ENCODE assay signal across 8 mouse cellular contexts in the genomic region with DNA sequence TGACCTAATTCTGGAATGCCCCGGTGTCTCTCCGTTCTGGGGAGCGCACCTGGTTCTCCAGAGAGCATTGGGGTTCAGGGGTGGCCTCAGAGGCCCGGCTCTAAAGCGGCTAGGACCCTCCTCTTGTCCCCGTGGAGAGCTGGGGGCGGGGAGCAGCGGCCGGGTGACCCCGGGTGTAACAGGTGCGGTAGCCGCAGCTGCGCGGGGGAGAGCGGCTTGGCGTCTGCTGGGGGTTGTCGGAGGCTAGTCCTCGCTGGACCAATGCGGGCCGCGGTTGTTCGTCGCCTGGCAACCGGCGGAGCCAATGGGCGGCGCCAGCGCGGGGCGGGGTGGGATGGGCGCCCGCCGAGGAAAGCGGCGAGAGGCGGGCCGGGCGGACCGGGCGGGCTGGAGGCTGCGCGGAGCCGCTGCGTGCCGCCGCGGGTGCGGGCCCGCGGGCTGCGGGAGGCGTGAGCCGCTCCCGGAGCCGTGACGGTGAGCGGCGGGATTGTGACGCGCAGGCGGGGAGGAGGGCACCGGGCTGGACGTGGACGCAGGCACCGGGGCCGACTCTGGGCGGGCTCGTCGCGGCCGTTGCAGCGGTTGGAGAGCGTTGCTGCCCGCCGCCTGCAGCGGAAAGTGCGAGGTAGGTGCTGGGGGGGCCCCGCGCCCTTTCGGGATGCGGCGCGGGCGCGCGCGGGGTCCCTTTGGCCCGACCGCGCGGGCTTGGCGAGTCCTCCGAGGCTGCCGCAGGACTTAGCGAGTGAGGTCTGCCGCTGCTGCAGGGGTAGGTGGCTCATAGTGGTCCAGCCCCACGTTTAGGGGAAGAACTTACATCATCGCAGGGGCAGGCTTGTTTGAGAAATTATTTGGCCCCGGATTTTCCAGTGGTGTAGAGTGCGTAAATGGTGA. TPM values are rescaled to one million over a fixed set of nuclear protein-coding genes. Genes with fewer than 3 reads are reported as not detected.
DNase-seq lines count a peak whose midpoint lies in the region; ATAC-seq lines count a peak whose summit lies in the region.

A gene (plus strand): TSS at position 332 of the 891 bp plus-strand sequence.

- DNase-seq in adrenal gland, postnatal 10 days = peak; percentile 100
- DNase-seq in embryo, embryonic 9.5 days (ENCODE audit: extremely low spot score) = peak; percentile 97
- DNase-seq in gastrocnemius, postnatal 4 days (ENCODE audit: low spot score in 2 of 2) = peak; percentile 98 to 99
- DNase-seq in left cerebral cortex, postnatal 36 days (ENCODE audit: low spot score in 2 of 2) = peak; percentile 97 to 98
- peak; percentile 99 for DNase-seq in midbrain, embryonic 10.5 days (ENCODE audit: low spot score)
- peak; percentile 93 to 95 for DNase-seq in right cerebral cortex, postnatal 36 days (ENCODE audit: low spot score in 2 of 2)
- DNase-seq in urinary bladder, postnatal 4 days (ENCODE audit: low spot score in 2 of 2) = peak; percentile 95 to 99

- H3K4me1 ChIP-seq in intestine, embryonic 16.5 days (ENCODE audit: control insufficient read depth, insufficient read depth, low read length) = peaks cover 8% of the 10 kb centered on the region; the same call in 1 of the 2 replicates
- H3K4me1 ChIP-seq in midbrain, embryonic 10.5 days = peaks cover 37% of the 10 kb centered on the region

- H3K4me3 ChIP-seq in intestine, embryonic 16.5 days (ENCODE audit: low read length) = peak within 1 kb of the TSS; percentile 92
- H3K4me3 ChIP-seq in midbrain, embryonic 10.5 days = peak within 1 kb of the TSS; percentile 96

- H3K27me3 ChIP-seq in intestine, embryonic 16.5 days (replicated peaks; ENCODE audit: control insufficient read depth, insufficient read depth, low read length) = no peaks in the 10 kb centered on the region
- no peaks in the 10 kb centered on the region for H3K27me3 ChIP-seq in midbrain, embryonic 10.5 days (ENCODE audit: low read depth, poor library complexity, severe bottlenecking)

- H3K9me3 ChIP-seq in intestine, embryonic 16.5 days (ENCODE audit: control insufficient read depth, low read length) = no peaks in the 10 kb centered on the region; the same call in 1 of the 2 replicates
- H3K9me3 ChIP-seq in midbrain, embryonic 10.5 days (replicated peaks) = no peaks in the 10 kb centered on the region; the same call in 1 of the 2 replicates

- H3K4me2 ChIP-seq in intestine, embryonic 16.5 days (ENCODE audit: low read depth, low read length) = peak within 1 kb of the TSS; percentile 73

- peak within 1 kb of the TSS; percentile 93 for H3K27ac ChIP-seq in intestine, embryonic 16.5 days (ENCODE audit: low read length)
- H3K27ac ChIP-seq in midbrain, embryonic 10.5 days (replicated peaks) = peak within 1 kb of the TSS; percentile 96

- peak within 1 kb of the TSS; percentile 95 for H3K9ac ChIP-seq in intestine, embryonic 16.5 days (ENCODE audit: low read depth, low read length)

- intact Hi-C loops in left cerebral cortex, postnatal 36 days (cut with DNase I) = loop anchor here (5.0 kb wide), 1 partner anchor 57 kb away; no protein-coding TSS in a partner anchor

- H3K36me3 ChIP-seq in intestine, embryonic 16.5 days (ENCODE audit: control insufficient read depth, insufficient read depth, low read length) = no peaks in the 10 kb centered on the region
- no peaks in the 10 kb centered on the region; the same call in 1 of the 2 replicates for H3K36me3 ChIP-seq in midbrain, embryonic 10.5 days

- WGBS in intestine, embryonic 16.5 days = under 1% methylated on average over 99 of the region's 100 CpGs
- WGBS in midbrain, embryonic 10.5 days = under 1% methylated on average over 100 of the region's 100 CpGs

- peak; percentile 92 for ATAC-seq in intestine, embryonic 16.5 days

RNA-seq across cellular contexts. Expression of the gene that starts here (rescaled TPM):
- total RNA-seq in adrenal gland, postnatal 10 days (2021) = 10 to 100 TPM; 12.5 to 17.3 TPM
- total RNA-seq in gastrocnemius, postnatal 4 days (2021) = 10 to 100 TPM; 20.2 to 22.6 TPM
- 36.1 and 38.1 TPM in 2 replicates for polyA plus RNA-seq in intestine, embryonic 16.5 days (2015; fragmentation: Nextera tagmentation; extraction: Ambion mirVana)
- total RNA-seq in left cerebral cortex, postnatal 36 days (2021) = 10 to 100 TPM; 87.7 to 89.5 TPM
- 28.4 and 30.3 TPM in 2 replicates for polyA plus RNA-seq in midbrain, embryonic 10.5 days (2016; fragmentation: Nextera tagmentation; extraction: Ambion mirVana)

Comparison
In these comparisons a context has a peak if more than half of its experiments do, and no peak if none do; other contexts are left out.
1. Peak in every context shown above with its lines: DNase-seq, ATAC-seq, H3K4me3 ChIP-seq and H3K27ac ChIP-seq.